ENCODE assay signal across 10 mouse cellular contexts in the genomic region with DNA sequence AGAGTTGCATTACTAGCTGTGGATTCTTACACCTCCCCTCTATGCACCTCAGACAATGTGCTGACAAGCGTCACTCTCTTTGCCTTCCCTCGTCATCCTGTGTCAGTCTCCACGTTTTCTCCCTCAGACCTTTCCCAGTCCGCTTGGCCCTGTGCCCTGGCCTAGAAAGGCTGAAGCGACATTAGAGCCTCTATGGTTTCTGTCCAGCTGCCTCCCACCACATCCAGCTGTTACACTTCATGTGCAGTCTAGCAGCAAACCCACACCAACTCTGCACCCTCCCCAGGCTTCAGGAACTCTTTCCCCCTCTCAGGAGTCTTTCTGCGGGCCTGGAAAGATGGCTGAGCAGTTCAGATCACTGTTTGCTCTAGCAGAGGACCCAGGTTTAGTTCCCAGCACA.
DNase-seq lines count a peak whose midpoint lies in the region; ATAC-seq and TF ChIP-seq lines count a peak whose summit lies in the region.
"Had no signal": no experiment of that assay in that cellular context is flagged by ENCODE, and none has a peak within 500 bp of the region (broad histone marks: within the 10 kb centered on the region; RNA-seq: fewer than 3 reads in every experiment).

No protein-coding gene starts in this region.

- H3K27ac ChIP-seq in stomach, embryonic 14.5 days (ENCODE audit: low read length) = peak overlapping the region; percentile 61; the same call in 1 of the 2 replicates
- H3K27ac ChIP-seq in stomach, postnatal 0 days (replicated peaks) = no peak overlapping the region
- 0 out of 2 replicates have a peak overlapping the region, but pooled peaks have one; percentile 8 for H3K27ac ChIP-seq in kidney, postnatal 0 days

- no peak overlapping the region for H3K4me2 ChIP-seq in stomach, embryonic 14.5 days (replicated peaks; ENCODE audit: low read depth, low read length)
- no peak overlapping the region for H3K4me2 ChIP-seq in stomach, postnatal 0 days (replicated peaks; ENCODE audit: low read depth)
- H3K4me2 ChIP-seq in kidney, postnatal 0 days (ENCODE audit: low read length) = no peak overlapping the region

- no peak overlapping the region for H3K4me3 ChIP-seq in stomach, embryonic 14.5 days (ENCODE audit: low read depth, low read length)
- no peak overlapping the region for H3K4me3 ChIP-seq in stomach, postnatal 0 days (ENCODE audit: low read depth, low read length)
- no peak overlapping the region for H3K4me3 ChIP-seq in kidney, postnatal 0 days (replicated peaks; ENCODE audit: low read depth, low read length)
- H3K4me3 ChIP-seq: megakaryocyte, embryonic 14.5 days had no signal

- no peak for TF ChIP-seq EP300 in stomach, postnatal 0 days (optimal IDR thresholded peaks at IDR 0.05)

- 54% methylated on average over 6 of the region's 6 CpGs for WGBS in stomach, embryonic 14.5 days
- WGBS in stomach, postnatal 0 days = 48% methylated on average over 6 of the region's 6 CpGs
- 36% methylated on average over 6 of the region's 6 CpGs for WGBS in kidney, postnatal 0 days

- H3K27me3 ChIP-seq in stomach, embryonic 14.5 days (ENCODE audit: control insufficient read depth, insufficient read depth, low read length) = no peaks in the 10 kb centered on the region
- no peaks in the 10 kb centered on the region for H3K27me3 ChIP-seq in stomach, postnatal 0 days (ENCODE audit: control insufficient read depth, insufficient read depth, low read length)
- H3K27me3 ChIP-seq in kidney, postnatal 0 days (ENCODE audit: insufficient read depth, low read length) = no peaks in the 10 kb centered on the region
- H3K27me3 ChIP-seq: megakaryocyte, embryonic 14.5 days had no signal

- no peak for TF ChIP-seq CTCF in stomach, postnatal 0 days (IDR thresholded peaks at IDR 0.05; ENCODE audit: low read depth)
- TF ChIP-seq CTCF in kidney, postnatal 0 days (IDR thresholded peaks at IDR 0.05; ENCODE audit: low read depth) = no peak

- no peaks in the 10 kb centered on the region for H3K36me3 ChIP-seq in stomach, embryonic 14.5 days (ENCODE audit: control insufficient read depth, insufficient read depth, low read length)
- H3K36me3 ChIP-seq in stomach, postnatal 0 days (ENCODE audit: control insufficient read depth, insufficient read depth, low read length) = no peaks in the 10 kb centered on the region
- H3K36me3 ChIP-seq in kidney, postnatal 0 days (ENCODE audit: insufficient read depth, low read length) = no peaks in the 10 kb centered on the region

- H3K4me1 ChIP-seq in stomach, embryonic 14.5 days (ENCODE audit: control insufficient read depth, insufficient read depth, low read length) = peaks cover 11% of the 10 kb centered on the region; the same call in 1 of the 2 replicates
- peaks cover 3% of the 10 kb centered on the region; the same call in 1 of the 2 replicates for H3K4me1 ChIP-seq in stomach, postnatal 0 days (replicated peaks; ENCODE audit: control insufficient read depth, insufficient read depth)
- H3K4me1 ChIP-seq in kidney, postnatal 0 days (replicated peaks; ENCODE audit: insufficient read depth, low read length) = peaks cover 6% of the 10 kb centered on the region

- DNase-seq in stomach, postnatal 0 days (ENCODE audit: low spot score) = no peak
- peak; percentile 74 to 76 for DNase-seq in heart, adult 9 months (ENCODE audit: low spot score in 2 of 2)
- peak; percentile 87 for DNase-seq in kidney, postnatal 0 days (ENCODE audit: low spot score)
- peak; percentile 57 for DNase-seq in skeletal muscle tissue, adult 2 months (ENCODE audit: low read depth, low spot score)
- no peak for DNase-seq in embryo, embryonic 10 days (ENCODE audit: low spot score)
- DNase-seq in frontal cortex, postnatal 14 days (ENCODE audit: low spot score in 2 of 2) = no peak
- DNase-seq in spleen, adult 18-20 months = no peak
- DNase-seq: thymus, postnatal 14 days had no signal

- peak; percentile 65 for ATAC-seq in stomach, embryonic 14.5 days (ENCODE audit: insufficient number of reproducible peaks, insufficient read depth, low FRiP score, low read depth)
- no peak; the same call in 1 of the 2 replicates for ATAC-seq in stomach, postnatal 0 days (ENCODE audit: low FRiP score, low TSS enrichment)
- peak; percentile 38; the same call in 1 of the 2 replicates for ATAC-seq in kidney, postnatal 0 days (replicated peaks; ENCODE audit: low FRiP score, low read depth)

- no peak overlapping the region for H3K9ac ChIP-seq in stomach, embryonic 14.5 days (replicated peaks; ENCODE audit: low read depth, low read length)
- H3K9ac ChIP-seq in stomach, postnatal 0 days (ENCODE audit: low read length) = no peak overlapping the region
- H3K9ac ChIP-seq in kidney, postnatal 0 days (ENCODE audit: low read depth, low read length) = no peak overlapping the region

- no peaks in the 10 kb centered on the region for H3K9me3 ChIP-seq in stomach, embryonic 14.5 days (ENCODE audit: control insufficient read depth, low read depth, low read length)
- no peaks in the 10 kb centered on the region for H3K9me3 ChIP-seq in stomach, postnatal 0 days (ENCODE audit: control insufficient read depth, low read length)
- H3K9me3 ChIP-seq in kidney, postnatal 0 days (replicated peaks; ENCODE audit: low read length) = no peaks in the 10 kb centered on the region
- H3K9me3 ChIP-seq: megakaryocyte, embryonic 14.5 days had no signal

Comparison
In these comparisons a context has a peak if more than half of its experiments do, and no peak if none do; other contexts are left out.
1. DNase-seq: peak in heart, adult 9 months (2 of 2), kidney, postnatal 0 days (single experiment) and skeletal muscle tissue, adult 2 months (single experiment); none in stomach, postnatal 0 days (single experiment), embryo, embryonic 10 days (single experiment), frontal cortex, postnatal 14 days (0 of 2) and spleen, adult 18-20 months (0 of 2).